Mouse (Mus musculus): ENCODE results near the gene Tmem251.
A peak's percentile ranks its signal among the peaks of the same experiment; 100 is the strongest.

DNA sequence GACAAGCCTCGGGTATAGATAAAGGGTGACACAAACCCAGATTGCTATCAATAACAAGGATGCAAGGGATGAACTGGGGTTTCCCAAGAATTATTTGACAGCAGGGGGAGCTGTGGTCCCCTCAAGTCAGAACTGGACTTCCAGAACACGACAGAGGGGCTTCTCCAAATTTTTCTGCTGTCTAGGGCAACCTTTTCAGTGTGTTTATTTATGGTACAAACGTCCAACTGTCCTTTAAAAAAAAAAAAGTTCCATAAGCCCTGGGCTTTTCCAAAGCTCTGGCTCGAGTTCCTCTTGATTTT lies 40.5 kb upstream of the Tmem251 start:
- TF ChIP-seq CTCF (IDR thresholded peaks at IDR 0.05; ENCODE audit: low read depth) (peak; percentile 63), EP300 (optimal IDR thresholded peaks at IDR 0.05) (no peak)
